Mouse (Mus musculus) embryonic fibroblast, embryonic 13.5 days (primary cell): ENCODE results near the gene 1700030K09Rik. TPM values are rescaled to one million over a fixed set of nuclear protein-coding genes. Genes with fewer than 3 reads are reported as not detected.

Experiments
- H3K27ac ChIP-seq: 2 replicates; pipeline ENCODE4 v1.5.1; 2012; ENCODE audit warnings: low read length, control low read depth, inconsistent platforms; ENCODE audit not compliant: insufficient read depth
- H3K4me1 ChIP-seq: 2 replicates; pipeline ENCODE4 v1.6.1; 2011; ENCODE audit warnings: low read length; ENCODE audit not compliant: control insufficient read depth, insufficient read depth
- H3K4me3 ChIP-seq: 2 replicates; pipeline ENCODE4 v1.5.1; 2011; ENCODE audit warnings: mild to moderate bottlenecking, control low read depth, low read length; ENCODE audit not compliant: insufficient read depth
- CTCF ChIP-seq: IDR thresholded peaks from 2 replicates; pipeline ENCODE4 v1.5.1; 2011; ENCODE audit warnings: mild to moderate bottlenecking, control low read depth, low read length, moderate library complexity, borderline replicate concordance; ENCODE audit not compliant: insufficient read depth
- POLR2A ChIP-seq: IDR thresholded peaks from 2 replicates; pipeline ENCODE4 v1.6.1; 2011; ENCODE audit warnings: low read depth, mild to moderate bottlenecking, control low read depth, low read length, moderate library complexity
- polyA plus RNA-seq: library from polyadenylated mRNA; stranded (reverse); fragments of >200 nt; gene quantifications from 2 replicates; pipeline ENCODE4 v1.2.4, GENCODE M21; 2011; ENCODE audit warnings: low read depth; ENCODE audit not compliant: missing spikeins, insufficient read length

Gene 1700030K09Rik
- polyA plus RNA-seq = 5.5 and 6.6 TPM in 2 replicates

DNA sequence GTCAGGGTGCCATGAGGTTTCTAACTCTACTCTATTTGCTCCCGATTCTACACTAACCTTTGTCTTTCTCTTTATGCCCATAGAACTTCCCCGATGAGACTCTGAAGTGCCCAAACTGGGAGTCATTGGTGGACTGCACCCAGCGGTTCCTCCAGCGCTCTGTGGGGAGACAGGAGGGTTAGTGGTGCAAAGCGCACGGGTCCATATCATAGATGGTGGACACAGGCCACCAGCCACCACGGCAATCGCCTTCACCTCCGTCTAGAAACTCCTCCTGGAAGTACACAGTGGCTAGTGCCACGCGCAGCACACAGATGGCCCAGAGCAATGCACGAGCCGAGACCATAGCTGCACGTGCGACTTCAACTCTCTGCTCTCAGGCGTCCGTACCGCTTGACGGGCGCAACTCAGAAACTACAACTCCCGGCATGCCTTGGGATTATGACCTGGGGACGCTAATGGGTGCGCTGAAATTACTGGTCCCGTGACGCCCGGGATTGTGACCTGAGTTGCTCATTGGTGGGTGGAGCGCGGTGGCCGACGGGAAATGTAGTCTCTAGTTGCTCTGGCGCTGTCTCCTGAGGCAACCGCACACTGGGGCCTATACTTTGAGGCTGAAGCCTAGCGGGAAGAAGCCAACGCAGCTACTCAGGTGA, at the start of gene 1700030K09Rik, which contains the start of gene Calr3:
TSS of gene 1700030K09Rik (plus strand) at position 543 of the 656 bp plus-strand sequence.
TSS of gene Calr3 (minus strand) at position 533 of the 656 bp plus-strand sequence.
- no peaks in the 10 kb centered on the region for H3K4me1 ChIP-seq
- peak within 1 kb of the TSS; percentile 56 for H3K4me3 ChIP-seq
- TF ChIP-seq POLR2A = peak; percentile 75
- TF ChIP-seq CTCF = no peak
- no peak within 1 kb of the TSS for H3K27ac ChIP-seq

DNA sequence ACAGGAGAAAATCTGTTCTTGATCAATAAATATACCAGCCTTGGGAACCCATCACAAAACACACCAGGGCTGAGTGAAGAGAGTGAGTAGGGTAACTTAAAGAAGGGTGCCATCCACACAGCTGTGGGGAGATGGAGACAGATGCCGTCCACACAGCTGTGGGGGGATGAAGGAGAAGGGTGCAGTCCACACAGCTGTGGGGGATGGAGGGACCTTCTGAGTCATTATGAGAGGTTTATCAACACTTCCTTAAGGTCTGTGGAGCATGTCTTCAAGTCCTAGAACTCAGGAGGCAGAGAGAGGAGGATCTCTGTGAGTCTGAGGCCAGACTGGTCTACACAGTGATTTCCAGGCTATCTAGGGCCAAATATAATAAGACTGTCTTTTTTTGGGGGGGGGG, 42.3 kb upstream of the 1700030K09Rik start:
- TF ChIP-seq POLR2A = no peak
- TF ChIP-seq CTCF = no peak
- Histone ChIP-seq H3K4me1 (0 out of 2 replicates have a peak, but pooled peaks cover 5% of the 10 kb centered on the region), H3K27ac (no peak overlapping the region), H3K4me3 (no peak overlapping the region)

DNA sequence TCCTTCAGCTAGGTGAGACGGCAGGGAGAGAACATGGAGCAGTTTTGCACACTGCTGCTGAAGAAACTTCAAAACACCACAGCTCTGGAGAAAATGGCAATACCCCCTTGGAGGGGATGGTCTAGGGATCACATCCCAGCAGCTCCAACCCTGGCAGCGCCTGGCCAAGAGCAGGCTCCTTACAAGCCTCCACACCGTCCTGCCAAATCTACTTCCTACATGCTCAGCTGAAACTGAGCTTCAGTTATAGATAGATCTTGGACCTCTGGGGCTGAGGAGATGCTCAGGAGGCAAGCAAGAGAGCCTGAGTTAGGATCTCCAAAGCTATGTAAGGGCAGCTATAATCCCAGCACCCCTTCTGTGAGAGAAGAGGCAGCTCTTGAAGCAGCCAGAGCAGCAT, 40.7 kb upstream of the 1700030K09Rik start:
- TF ChIP-seq POLR2A (no peak), CTCF (no peak)

DNA sequence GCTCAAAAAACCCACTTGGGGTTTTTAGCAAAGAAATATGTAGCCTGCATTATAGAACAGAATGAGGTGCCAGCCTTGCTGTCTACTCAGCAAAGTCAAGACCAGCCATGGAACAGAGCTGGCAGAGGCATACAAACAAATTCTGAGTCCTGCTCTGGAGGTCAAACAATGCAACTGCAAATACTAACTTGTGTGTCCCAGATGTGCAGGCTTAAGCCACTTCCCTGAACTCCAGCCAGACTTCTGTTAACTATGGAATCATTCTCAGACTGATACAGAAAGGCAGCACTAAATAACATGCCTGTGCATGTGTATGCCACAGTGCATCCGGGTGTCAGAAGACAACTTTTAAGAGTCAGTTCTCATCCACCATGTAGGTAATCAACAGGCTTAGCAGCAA, 35.8 kb upstream of the 1700030K09Rik start:
- TF ChIP-seq CTCF = no peak
- no peak for TF ChIP-seq POLR2A
- Histone ChIP-seq H3K4me1 (peaks cover 5% of the 10 kb centered on the region; the same call in 1 of the 2 replicates), H3K4me3 (no peak overlapping the region), H3K27ac (peak overlapping the region; percentile 28)

More for the DNA sequence above, 40.7 kb upstream of the 1700030K09Rik start:
- peaks cover 5% of the 10 kb centered on the region; the same call in 1 of the 2 replicates for H3K4me1 ChIP-seq
- no peak overlapping the region for H3K27ac ChIP-seq
- H3K4me3 ChIP-seq = no peak overlapping the region

DNA sequence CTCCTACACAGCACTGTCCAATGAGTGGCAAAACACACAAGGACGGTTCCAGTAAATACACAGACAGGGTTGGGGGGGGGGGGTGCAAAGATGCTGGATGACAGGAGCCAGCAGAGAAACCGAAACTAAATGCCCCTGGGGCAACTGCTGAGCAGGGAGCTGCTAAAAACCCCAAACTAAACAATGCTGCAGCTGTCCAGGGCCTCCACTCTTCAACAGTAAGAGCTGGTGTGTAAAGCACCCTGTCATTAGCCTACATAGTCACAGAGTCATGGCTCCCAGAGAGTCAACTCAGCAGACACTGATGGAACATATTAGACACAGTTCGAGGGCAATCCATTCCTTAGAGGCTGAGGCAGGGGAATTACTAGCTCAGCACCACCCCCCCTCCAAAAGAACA, 34.2 kb upstream of the 1700030K09Rik start:
- TF ChIP-seq POLR2A (no peak), CTCF (no peak)
- H3K4me1 ChIP-seq = peaks cover 3% of the 10 kb centered on the region
- H3K27ac ChIP-seq = 0 out of 2 replicates have a peak overlapping the region, but pooled peaks have one; percentile 3
- H3K4me3 ChIP-seq = no peak overlapping the region

DNA sequence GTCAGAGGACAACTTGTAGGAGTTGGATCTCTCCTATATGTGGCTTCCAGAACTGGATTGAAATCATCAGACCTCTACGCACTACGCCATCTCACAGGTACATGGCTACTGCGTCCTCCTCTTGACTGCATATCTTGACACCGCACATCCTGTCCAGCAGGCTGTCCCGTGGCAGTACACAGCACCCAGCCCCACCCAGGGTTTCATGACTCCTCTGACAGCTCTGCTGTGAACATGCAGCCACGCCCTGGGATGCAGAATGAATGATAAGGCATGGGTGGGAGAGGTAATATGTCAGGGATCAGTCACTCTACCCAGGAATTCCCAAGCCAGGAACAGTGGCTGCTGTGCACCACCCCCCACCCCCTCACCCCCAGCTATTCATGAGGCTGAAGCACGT, 29.8 kb upstream of the 1700030K09Rik start:
- H3K4me3 ChIP-seq = no peak overlapping the region
- H3K4me1 ChIP-seq = peaks cover 6% of the 10 kb centered on the region
- no peak overlapping the region for H3K27ac ChIP-seq
- TF ChIP-seq CTCF = no peak
- TF ChIP-seq POLR2A = no peak

DNA sequence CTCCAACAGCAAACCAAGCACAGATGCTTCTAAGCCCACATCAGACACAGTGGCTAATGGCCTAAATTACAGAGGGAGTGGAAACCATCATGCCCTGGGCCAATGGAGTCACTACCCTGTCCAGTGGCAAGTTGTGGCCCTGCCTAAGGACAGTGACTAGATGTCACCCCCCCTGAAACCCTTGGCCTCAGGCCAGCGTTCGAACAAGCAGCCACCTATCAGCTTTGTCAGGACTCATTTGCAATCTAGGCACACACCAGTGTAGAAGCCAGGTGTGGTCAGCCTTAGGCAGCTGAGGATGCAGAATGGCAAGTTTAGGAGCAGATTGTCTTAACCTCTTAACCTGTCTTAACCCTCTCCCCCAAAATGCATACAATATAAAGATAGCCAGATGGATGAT, 28.4 kb upstream of the 1700030K09Rik start:
- no peak overlapping the region for H3K4me3 ChIP-seq
- no peak overlapping the region for H3K27ac ChIP-seq
- H3K4me1 ChIP-seq = peaks cover 9% of the 10 kb centered on the region
- no peak for TF ChIP-seq POLR2A
- TF ChIP-seq CTCF = no peak

DNA sequence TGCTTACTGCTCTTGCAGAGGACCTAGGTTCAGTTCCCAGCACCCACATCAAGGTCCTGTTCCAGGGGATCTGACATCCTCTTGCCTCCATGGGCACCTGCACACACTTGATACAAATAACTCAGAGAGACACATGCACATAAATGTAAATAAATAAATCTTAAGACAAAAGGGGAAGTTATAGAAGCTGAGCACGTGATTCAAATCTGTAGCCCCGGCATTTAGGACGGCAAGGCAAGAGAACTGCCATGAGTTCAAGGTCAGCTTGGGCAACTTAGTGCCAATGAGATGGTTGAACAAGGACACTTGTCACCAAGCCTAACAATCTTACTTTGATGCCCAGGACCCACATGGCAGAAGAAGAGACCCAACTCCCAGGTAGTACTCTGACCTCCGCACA, 25.6 kb upstream of the 1700030K09Rik start:
- Histone ChIP-seq H3K27ac (no peak overlapping the region), H3K4me1 (peaks cover 9% of the 10 kb centered on the region), H3K4me3 (no peak overlapping the region)
- no peak for TF ChIP-seq CTCF
- TF ChIP-seq POLR2A = no peak

DNA sequence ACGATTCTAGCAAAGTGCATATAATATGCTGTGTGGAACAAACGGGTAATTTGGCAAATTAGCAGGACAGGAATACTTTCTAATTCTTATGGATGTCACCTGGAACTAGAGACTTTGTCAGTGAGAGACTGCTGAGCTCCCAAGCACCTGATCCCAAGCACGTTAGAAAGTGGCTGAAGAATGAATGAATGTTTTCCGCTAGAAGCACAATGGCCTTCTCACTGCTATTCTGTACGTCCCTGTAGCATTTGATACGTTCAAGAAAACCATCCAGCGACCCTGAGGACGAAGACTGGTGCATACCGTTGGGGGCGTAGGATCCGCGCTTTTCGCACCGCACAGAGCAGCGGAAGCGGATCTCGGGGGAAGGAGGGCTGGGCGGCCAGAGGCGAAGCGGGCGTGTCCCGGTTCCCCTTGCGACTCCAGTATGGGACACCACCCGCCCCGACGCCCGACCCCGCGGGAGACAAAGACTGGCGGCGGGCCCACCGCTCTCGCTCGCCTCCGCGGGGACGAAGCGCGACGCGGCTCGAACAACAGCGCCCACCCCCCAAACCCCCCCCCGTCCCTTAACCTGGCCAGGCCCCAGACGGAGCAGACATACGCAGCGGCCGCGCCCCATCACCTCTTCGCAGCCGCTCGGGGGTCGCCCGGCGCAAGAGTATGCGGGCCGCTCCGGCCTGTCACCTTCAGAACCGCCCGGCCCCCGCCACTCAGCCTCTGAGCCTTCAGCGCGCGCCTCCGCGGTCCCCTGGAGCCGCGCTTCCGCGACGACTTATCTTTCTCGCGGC, 22.9 kb upstream of the 1700030K09Rik start:
- Histone ChIP-seq H3K27ac (no peak overlapping the region), H3K4me1 (peaks cover 4% of the 10 kb centered on the region)
- TF ChIP-seq CTCF = no peak
- no peak for TF ChIP-seq POLR2A

More for the DNA sequence above, 22.9 kb upstream of the 1700030K09Rik start:
- peak overlapping the region; percentile 94 for H3K4me3 ChIP-seq
